Mouse (Mus musculus): Measurements from ENCODE around the gene Rem2. TPM values are rescaled to one million over a fixed set of nuclear protein-coding genes. Genes with fewer than 3 reads are reported as not detected.
A peak's percentile ranks its signal among the peaks of the same experiment; 100 is the strongest.

The Rem2 gene
- polyA plus RNA-seq, 1 experiment from 2014 or later: 18.8 TPM

DNA sequence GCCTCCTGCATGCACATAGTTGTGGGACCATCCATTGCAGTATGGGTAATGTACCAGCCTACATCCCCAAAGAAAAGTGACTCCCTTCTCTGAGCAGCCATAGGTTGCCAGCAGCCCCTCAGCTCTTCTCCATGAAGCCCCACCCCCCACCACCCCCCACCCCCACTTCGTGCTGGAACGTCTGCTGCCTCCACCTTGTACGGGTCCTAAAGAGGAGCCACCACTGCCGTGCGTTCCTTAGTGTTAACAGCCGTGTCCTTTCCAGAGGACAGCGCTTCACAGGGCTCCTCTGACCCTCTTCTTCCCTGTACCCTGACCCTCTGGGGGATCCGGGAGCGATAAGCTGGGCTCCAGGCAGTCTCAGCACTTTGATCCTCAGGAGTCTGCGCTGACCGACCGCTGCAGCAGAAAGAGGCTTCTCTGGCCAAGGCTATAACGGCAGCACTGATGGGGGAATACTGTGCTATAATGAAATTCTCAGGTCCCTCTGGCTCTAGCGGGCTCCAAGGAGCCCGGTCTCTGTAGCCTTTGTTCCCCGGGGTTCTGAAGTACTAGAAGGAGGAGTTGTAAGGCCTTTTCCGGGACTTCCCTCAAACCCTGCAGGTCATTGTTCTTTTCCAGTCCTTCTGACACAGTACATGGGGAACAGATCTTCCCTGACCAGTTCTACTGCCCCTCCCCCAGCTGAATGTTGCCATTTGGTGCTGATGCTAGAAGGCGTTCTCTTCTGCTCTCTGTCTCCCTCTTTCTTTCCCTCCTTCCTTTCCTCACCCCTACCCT, 51.5 kb downstream of the Rem2 start:
- peak; percentile 75 for ATAC-seq (replicated peaks; ENCODE audit: low FRiP score)
- Histone ChIP-seq H3K36me3 (ENCODE audit: control insufficient read depth, insufficient read depth, low read length) (no peaks in the 10 kb centered on the region), H3K4me3 (ENCODE audit: low read depth, low read length) (peak overlapping the region; percentile 29), H3K27me3 (ENCODE audit: control insufficient read depth, insufficient read depth, low read length) (no peaks in the 10 kb centered on the region), H3K27ac (ENCODE audit: low read depth, low read length) (peak overlapping the region; percentile 7; the same call in 1 of the 2 replicates), H3K4me1 (replicated peaks; ENCODE audit: control insufficient read depth, insufficient read depth, low read length) (peaks cover 3% of the 10 kb centered on the region; the same call in 1 of the 2 replicates), H3K4me2 (ENCODE audit: low read depth, low read length, severe bottlenecking) (peak overlapping the region; percentile 56), H3K9ac (ENCODE audit: low read length) (peak overlapping the region; percentile 66), H3K9me3 (ENCODE audit: control insufficient read depth, low read length) (no peaks in the 10 kb centered on the region)
- 1% methylated on average over 18 of the region's 18 CpGs for WGBS
- DNase-seq (ENCODE audit: low spot score): peak; percentile 60

DNA sequence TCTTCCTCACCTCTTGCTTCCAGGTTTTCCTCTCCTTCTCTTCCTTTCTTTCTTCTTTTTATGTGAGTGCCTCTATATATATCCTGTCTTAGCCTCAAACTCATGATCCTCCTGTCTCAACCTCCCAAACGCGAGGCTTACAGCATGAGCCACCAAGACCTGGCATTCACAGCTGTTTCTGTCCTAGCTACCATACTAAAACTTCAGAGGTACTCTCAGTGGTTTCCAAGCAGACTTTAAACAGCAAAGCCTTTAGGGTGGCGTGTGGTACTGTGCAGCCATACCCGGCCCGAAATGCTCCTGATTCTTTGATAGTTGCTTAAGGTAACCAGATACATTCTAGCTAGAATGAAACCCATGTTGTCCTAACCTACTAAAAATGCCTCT, 52.1 kb downstream of the Rem2 start:
- peaks cover 3% of the 10 kb centered on the region; the same call in 1 of the 2 replicates for H3K4me1 ChIP-seq (replicated peaks; ENCODE audit: control insufficient read depth, insufficient read depth, low read length)
- no peak overlapping the region for H3K4me3 ChIP-seq (ENCODE audit: low read depth, low read length)
- H3K36me3 ChIP-seq (ENCODE audit: control insufficient read depth, insufficient read depth, low read length): no peaks in the 10 kb centered on the region
- H3K27ac ChIP-seq (ENCODE audit: low read depth, low read length): no peak overlapping the region
- H3K4me2 ChIP-seq (ENCODE audit: low read depth, low read length, severe bottlenecking): peak overlapping the region; percentile 56; the same call in 1 of the 2 replicates
- H3K9ac ChIP-seq (ENCODE audit: low read length): peak overlapping the region; percentile 66; the same call in 1 of the 2 replicates
- no peaks in the 10 kb centered on the region for H3K9me3 ChIP-seq (ENCODE audit: control insufficient read depth, low read length)
- ATAC-seq (replicated peaks; ENCODE audit: low FRiP score): no peak
- H3K27me3 ChIP-seq (ENCODE audit: control insufficient read depth, insufficient read depth, low read length): no peaks in the 10 kb centered on the region
- DNase-seq (ENCODE audit: low spot score): no peak
- 19% methylated on average over 5 of the region's 5 CpGs for WGBS

DNA sequence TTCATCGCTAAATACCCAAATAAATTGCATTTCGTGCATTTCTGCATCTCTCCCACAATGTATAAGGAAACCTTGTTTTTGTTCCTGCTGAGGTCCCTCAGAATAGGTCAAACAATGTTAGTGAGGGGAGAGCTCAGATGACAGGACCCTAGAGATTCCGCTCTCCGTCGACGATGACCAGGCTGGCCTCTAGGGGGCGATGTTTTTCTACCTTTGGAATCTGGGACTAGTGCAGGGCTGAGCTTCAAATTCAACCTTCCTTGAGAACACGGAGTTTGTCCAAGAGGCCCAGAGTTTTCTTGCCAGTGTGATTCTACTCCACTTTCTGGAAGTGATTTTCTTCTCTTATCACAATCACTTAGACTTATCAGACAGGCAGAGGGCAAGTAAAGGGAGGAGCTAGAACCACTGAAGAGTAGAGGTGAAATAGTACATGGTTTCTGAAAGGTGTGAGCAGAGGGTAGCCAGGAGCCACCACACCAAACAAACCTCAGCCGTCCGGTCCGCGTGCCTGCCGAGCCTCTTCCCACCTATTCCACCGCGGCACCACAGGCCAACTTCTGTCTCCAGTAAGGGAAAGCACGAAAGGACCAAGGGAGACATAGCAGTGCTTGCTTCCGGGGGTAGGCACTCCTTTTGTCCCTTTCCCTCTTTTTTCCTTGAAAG, 52.7 kb downstream of the Rem2 start:
- Histone ChIP-seq H3K4me3 (ENCODE audit: low read depth, low read length) (no peak overlapping the region), H3K36me3 (ENCODE audit: control insufficient read depth, insufficient read depth, low read length) (no peaks in the 10 kb centered on the region), H3K9me3 (ENCODE audit: control insufficient read depth, low read length) (no peaks in the 10 kb centered on the region), H3K27ac (ENCODE audit: low read depth, low read length) (no peak overlapping the region), H3K4me1 (replicated peaks; ENCODE audit: control insufficient read depth, insufficient read depth, low read length) (peaks cover 3% of the 10 kb centered on the region; the same call in 1 of the 2 replicates), H3K9ac (ENCODE audit: low read length) (no peak overlapping the region; the same call in 1 of the 2 replicates), H3K4me2 (ENCODE audit: low read depth, low read length, severe bottlenecking) (peak overlapping the region; percentile 6; the same call in 1 of the 2 replicates), H3K27me3 (ENCODE audit: control insufficient read depth, insufficient read depth, low read length) (no peaks in the 10 kb centered on the region)
- 11% methylated on average over 17 of the region's 17 CpGs for WGBS
- ATAC-seq (replicated peaks; ENCODE audit: low FRiP score) (peak; percentile 77), DNase-seq (ENCODE audit: low spot score) (peak; percentile 94)

Other genes starting within 250 kb of the Rem2 start
- gene Dad1, start 222.0 kb upstream of the Rem2 start, polyA plus RNA-seq (2014; fragmentation: Nextera tagmentation; extraction: Ambion mirVana): 233 and 240 TPM in 2 replicates
- gene Abhd4, start 221.9 kb upstream of the Rem2 start, polyA plus RNA-seq (2014; fragmentation: Nextera tagmentation; extraction: Ambion mirVana): 50.9 and 53.5 TPM in 2 replicates
- not detected in 2 replicates for gene Olfr49, start 191.2 kb upstream of the Rem2 start, polyA plus RNA-seq (2014; fragmentation: Nextera tagmentation; extraction: Ambion mirVana)
- 56.7 and 58.3 TPM in 2 replicates for gene Oxa1l, start 115.3 kb upstream of the Rem2 start, polyA plus RNA-seq (2014; fragmentation: Nextera tagmentation; extraction: Ambion mirVana)
- gene Slc7a7, start 58.3 kb upstream of the Rem2 start, polyA plus RNA-seq (2014; fragmentation: Nextera tagmentation; extraction: Ambion mirVana): 4.5 and 5.0 TPM in 2 replicates
- gene Mrpl52, start 49.2 kb upstream of the Rem2 start, polyA plus RNA-seq (2014; fragmentation: Nextera tagmentation; extraction: Ambion mirVana): 220 and 221 TPM in 2 replicates
- gene Mmp14, start 44.5 kb upstream of the Rem2 start, polyA plus RNA-seq (2014; fragmentation: Nextera tagmentation; extraction: Ambion mirVana): 70.7 and 71.6 TPM in 2 replicates
- gene Lrp10, start 12.0 kb upstream of the Rem2 start, polyA plus RNA-seq (2014; fragmentation: Nextera tagmentation; extraction: Ambion mirVana): 28.8 and 29.9 TPM in 2 replicates
- 142 and 151 TPM in 2 replicates for gene Prmt5, start 41.4 kb downstream of the Rem2 start, polyA plus RNA-seq (2014; fragmentation: Nextera tagmentation; extraction: Ambion mirVana)
- gene Haus4, start 78.5 kb downstream of the Rem2 start, polyA plus RNA-seq (2014; fragmentation: Nextera tagmentation; extraction: Ambion mirVana): 50.6 and 55.5 TPM in 2 replicates
- 51.6 and 59.7 TPM in 2 replicates for gene Ajuba, start 101.5 kb downstream of the Rem2 start, polyA plus RNA-seq (2014; fragmentation: Nextera tagmentation; extraction: Ambion mirVana)
- gene 4931414P19Rik, start 129.9 kb downstream of the Rem2 start, polyA plus RNA-seq (2014; fragmentation: Nextera tagmentation; extraction: Ambion mirVana): 9.6 and 9.9 TPM in 2 replicates
- 414 and 455 TPM in 2 replicates for gene Psmb5, start 141.9 kb downstream of the Rem2 start, polyA plus RNA-seq (2014; fragmentation: Nextera tagmentation; extraction: Ambion mirVana)
- 0.05 TPM in 1 of 2 replicates, not detected in the other for gene Psmb11, start 145.3 kb downstream of the Rem2 start, polyA plus RNA-seq (2014; fragmentation: Nextera tagmentation; extraction: Ambion mirVana)
- not detected in 2 replicates for gene Gm17606, start 164.9 kb downstream of the Rem2 start, polyA plus RNA-seq (2014; fragmentation: Nextera tagmentation; extraction: Ambion mirVana)
- 10.5 and 12.3 TPM in 2 replicates for gene Cdh24, start 165.3 kb downstream of the Rem2 start, polyA plus RNA-seq (2014; fragmentation: Nextera tagmentation; extraction: Ambion mirVana)
- gene 1700123O20Rik, start 210.1 kb downstream of the Rem2 start, polyA plus RNA-seq (2014; fragmentation: Nextera tagmentation; extraction: Ambion mirVana): 89.9 and 94.4 TPM in 2 replicates
- gene Acin1, start 210.8 kb downstream of the Rem2 start, polyA plus RNA-seq (2014; fragmentation: Nextera tagmentation; extraction: Ambion mirVana): 150 and 160 TPM in 2 replicates
- 0.17 and 0.23 TPM in 2 replicates for gene Gm29776, start 222.7 kb downstream of the Rem2 start, polyA plus RNA-seq (2014; fragmentation: Nextera tagmentation; extraction: Ambion mirVana)
- not detected in 2 replicates for gene Cebpe, start 236.1 kb downstream of the Rem2 start, polyA plus RNA-seq (2014; fragmentation: Nextera tagmentation; extraction: Ambion mirVana)